Mouse (Mus musculus) brain, embryonic 14.5 days (tissue): Measurements from ENCODE around the gene Swap70.

Experiments
- CTCF ChIP-seq: fragments of 200-500 bp; IDR thresholded peaks from 2 replicates; pipeline ENCODE4 v1.5.1; 2012; ENCODE audit warnings: inconsistent platforms, mild to moderate bottlenecking, moderate library complexity, borderline replicate concordance; ENCODE audit not compliant: insufficient read depth, insufficient read length; ENCODE audit errors: extremely low read depth
- POLR2A ChIP-seq: fragments of 200-500 bp; IDR thresholded peaks from 2 replicates; pipeline ENCODE4 v1.6.1; 2012; ENCODE audit warnings: mild to moderate bottlenecking, inconsistent platforms, borderline replicate concordance; ENCODE audit not compliant: poor library complexity, insufficient read depth, insufficient read length, severe bottlenecking; ENCODE audit errors: extremely low read depth

DNA sequence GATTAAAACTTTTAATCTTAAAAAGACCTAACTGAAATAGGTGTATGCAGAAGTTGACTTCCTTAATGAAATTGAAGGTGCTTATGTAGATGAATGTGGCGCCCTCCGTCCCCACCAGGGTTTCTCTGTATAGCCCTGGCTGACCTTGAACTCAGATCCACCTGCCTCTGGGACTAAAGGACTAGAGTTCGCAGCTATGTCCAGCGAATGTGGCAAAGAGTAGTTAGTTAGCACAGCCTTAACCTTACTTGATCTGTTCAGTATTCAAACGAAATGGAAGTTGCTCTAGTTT, 20.7 kb downstream of the Swap70 start:
- TF ChIP-seq CTCF, result no peak
- no peak for TF ChIP-seq POLR2A
